ENCODE assay signal across 7 mouse cellular contexts in the genomic region with DNA sequence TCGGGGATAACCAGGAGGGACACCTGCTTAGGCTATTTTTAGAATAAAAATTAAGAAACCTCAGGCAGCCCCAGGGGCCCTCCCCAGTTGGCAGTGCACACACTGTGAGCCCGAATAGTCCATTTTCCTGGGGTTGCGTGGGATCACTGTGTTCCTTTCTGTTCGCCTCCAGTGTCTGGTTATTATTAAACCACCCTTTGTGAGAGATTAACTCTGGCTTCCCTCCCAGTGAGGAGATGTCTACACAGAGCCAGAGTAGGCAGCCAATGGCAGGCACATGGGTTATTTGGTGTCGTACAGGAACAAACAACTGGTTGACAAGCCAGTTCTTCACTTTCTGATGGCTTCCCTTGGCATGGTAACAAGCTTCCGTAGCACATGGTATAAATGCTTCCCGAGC.
A peak's percentile ranks its signal among the peaks of the same experiment; 100 is the strongest.
DNase-seq lines count a peak whose midpoint lies in the region; ATAC-seq lines count a peak whose summit lies in the region.

No protein-coding gene starts in this region.

- no peak for ATAC-seq in embryonic facial prominence, embryonic 15.5 days (ENCODE audit: insufficient number of reproducible peaks, low FRiP score, low TSS enrichment, low read depth)

- peak; percentile 65 for DNase-seq in layer of hippocampus, adult 11-12 months (ENCODE audit: low spot score)
- DNase-seq in layer of hippocampus, postnatal 25 days (ENCODE audit: extremely low spot score in 1 of 2, low spot score in 1 of 2): no peak
- peak; percentile 54 to 65 for DNase-seq in gastrocnemius, postnatal 36 days
- peak; percentile 40 to 88 for DNase-seq in layer of hippocampus, adult 18-20 months (ENCODE audit: low spot score in 2 of 2)
- DNase-seq in embryo, embryonic 10.5 days (ENCODE audit: low spot score): no peak
- DNase-seq in urinary bladder, postnatal 10 days (ENCODE audit: low spot score): no peak

- peaks cover 28% of the 10 kb centered on the region for H3K4me1 ChIP-seq in embryonic facial prominence, embryonic 15.5 days

- no peak overlapping the region for H3K4me3 ChIP-seq in embryonic facial prominence, embryonic 15.5 days (replicated peaks)

- no peaks in the 10 kb centered on the region for H3K36me3 ChIP-seq in embryonic facial prominence, embryonic 15.5 days

- H3K9ac ChIP-seq in embryonic facial prominence, embryonic 15.5 days: no peak overlapping the region

- 28% methylated on average over 7 of the region's 7 CpGs for WGBS in embryonic facial prominence, embryonic 15.5 days

- no peak overlapping the region for H3K4me2 ChIP-seq in embryonic facial prominence, embryonic 15.5 days (replicated peaks)

- H3K9me3 ChIP-seq in embryonic facial prominence, embryonic 15.5 days (replicated peaks): no peaks in the 10 kb centered on the region

- H3K27me3 ChIP-seq in embryonic facial prominence, embryonic 15.5 days: no peaks in the 10 kb centered on the region

- intact Hi-C loops in gastrocnemius, postnatal 36 days (cut with DNase I): no loop called here

- H3K27ac ChIP-seq in embryonic facial prominence, embryonic 15.5 days (replicated peaks): 0 out of 2 replicates have a peak overlapping the region, but pooled peaks have one; percentile 22

Comparison
In these comparisons a context has a peak if more than half of its experiments do, and no peak if none do; other contexts are left out.
1. DNase-seq: peak in layer of hippocampus, adult 11-12 months (single experiment), gastrocnemius, postnatal 36 days (2 of 2) and layer of hippocampus, adult 18-20 months (2 of 2); none in layer of hippocampus, postnatal 25 days (0 of 2), embryo, embryonic 10.5 days (single experiment) and urinary bladder, postnatal 10 days (single experiment).